Mouse (Mus musculus): ENCODE results near the gene Mettl26. TPM values are rescaled to one million over a fixed set of nuclear protein-coding genes. Genes with fewer than 3 reads are reported as not detected.

Gene Mettl26
- polyA plus RNA-seq (2012; rRNA removed) = 110 and 116 TPM in 2 replicates

DNA sequence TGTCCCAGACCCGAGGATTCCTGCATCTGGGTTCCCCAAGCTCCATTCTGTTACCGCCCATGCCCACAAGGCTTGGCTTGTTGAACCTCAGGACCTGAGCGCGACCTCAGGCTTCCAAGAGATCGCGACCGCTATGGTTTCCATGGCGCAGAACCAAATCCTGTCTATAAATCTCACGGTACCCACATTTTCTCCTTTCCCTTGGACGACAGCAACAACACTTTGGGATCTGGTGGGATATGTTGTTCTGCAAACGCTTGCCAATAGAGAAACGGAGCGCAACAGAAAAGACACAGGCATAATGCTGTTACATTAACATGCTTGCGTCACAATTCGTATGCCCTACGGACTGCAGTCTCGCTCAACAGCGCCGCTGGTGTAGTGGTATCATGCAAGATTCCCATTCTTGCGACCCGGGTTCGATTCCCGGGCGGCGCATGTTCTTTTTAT lies at the start of gene Mettl26:
TSS of gene Mettl26 (plus strand) at position 354 of the 450 bp plus-strand sequence.
- TF ChIP-seq CTCF (IDR thresholded peaks at IDR 0.05; ENCODE audit: borderline replicate concordance, insufficient read depth, low read depth, low read length) = 0 out of 2 replicates have a peak, but pooled peaks have one; percentile 7
- no peak for TF ChIP-seq POLR2A (IDR thresholded peaks at IDR 0.05; ENCODE audit: borderline replicate concordance, insufficient read depth, low read length)
- Histone ChIP-seq H3K27ac (ENCODE audit: insufficient read depth, low read length) (peak within 1 kb of the TSS; percentile 74), H3K27me3 (ENCODE audit: control insufficient read depth, insufficient read depth, low read length) (no peaks in the 10 kb centered on the region), H3K4me3 (replicated peaks; ENCODE audit: insufficient read depth, low read depth, low read length) (peak within 1 kb of the TSS; percentile 96), H3K4me1 (ENCODE audit: control insufficient read depth, insufficient read depth, low read length) (peaks cover 13% of the 10 kb centered on the region)
- WGBS = under 1% methylated on average over 25 of the region's 25 CpGs
- DNase-seq = peak; percentile 87 to 97

DNA sequence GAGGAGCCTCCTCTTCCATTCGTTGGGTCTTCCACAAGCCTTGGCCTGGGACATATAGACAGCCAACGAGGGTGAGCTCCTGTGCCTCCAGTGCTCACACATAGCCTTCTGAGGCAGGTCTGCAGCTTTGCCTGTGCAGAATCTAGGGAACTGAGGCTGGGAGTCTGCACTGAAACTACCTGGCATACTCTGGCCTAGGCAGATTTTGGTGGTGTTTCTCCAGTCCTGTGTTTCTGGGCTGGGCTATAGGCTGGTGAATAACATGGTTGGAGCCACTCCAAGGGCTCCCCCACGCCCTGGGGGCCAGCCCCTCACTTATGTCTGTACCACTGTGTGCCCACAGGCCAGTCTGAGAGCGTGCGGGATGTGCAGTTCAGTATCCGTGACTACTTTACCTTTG lies 49.6 kb upstream of the Mettl26 start:
- H3K27ac ChIP-seq (ENCODE audit: insufficient read depth, low read length) = no peak overlapping the region
- no peak overlapping the region for H3K4me3 ChIP-seq (replicated peaks; ENCODE audit: insufficient read depth, low read depth, low read length)
- peaks cover 17% of the 10 kb centered on the region for H3K4me1 ChIP-seq (ENCODE audit: control insufficient read depth, insufficient read depth, low read length)
- DNase-seq = no peak
- WGBS = 81% methylated on average over 6 of the region's 6 CpGs
- TF ChIP-seq POLR2A (IDR thresholded peaks at IDR 0.05; ENCODE audit: borderline replicate concordance, insufficient read depth, low read length) (no peak), CTCF (IDR thresholded peaks at IDR 0.05; ENCODE audit: borderline replicate concordance, insufficient read depth, low read depth, low read length) (no peak)
- no peaks in the 10 kb centered on the region for H3K27me3 ChIP-seq (ENCODE audit: control insufficient read depth, insufficient read depth, low read length)

DNA sequence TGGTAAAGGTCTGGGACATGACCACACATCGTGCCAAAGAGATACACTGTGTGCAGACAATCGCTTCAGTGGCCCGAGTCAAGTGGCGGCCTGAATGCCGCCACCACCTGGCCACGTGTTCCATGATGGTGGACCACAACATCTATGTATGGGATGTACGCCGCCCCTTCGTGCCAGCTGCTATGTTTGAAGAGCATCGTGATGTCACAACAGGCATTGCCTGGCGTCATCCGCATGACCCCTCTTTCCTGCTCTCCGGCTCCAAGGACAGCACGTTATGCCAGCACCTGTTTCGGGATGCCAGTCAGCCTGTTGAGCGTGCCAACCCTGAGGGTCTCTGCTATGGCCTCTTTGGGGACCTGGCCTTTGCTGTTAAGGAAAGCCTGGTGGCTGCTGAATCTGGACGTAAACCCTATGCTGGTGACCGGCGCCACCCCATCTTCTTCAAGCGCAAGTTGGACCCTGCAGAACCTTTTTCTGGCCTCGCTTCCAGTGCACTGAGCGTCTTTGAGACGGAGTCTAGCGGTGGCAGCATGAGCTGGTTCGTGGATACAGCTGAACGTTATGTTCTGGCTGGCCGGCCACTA lies 48.8 kb upstream of the Mettl26 start:
- Histone ChIP-seq H3K4me3 (replicated peaks; ENCODE audit: insufficient read depth, low read depth, low read length) (no peak overlapping the region), H3K27ac (ENCODE audit: insufficient read depth, low read length) (no peak overlapping the region), H3K4me1 (ENCODE audit: control insufficient read depth, insufficient read depth, low read length) (peaks cover 24% of the 10 kb centered on the region), H3K27me3 (ENCODE audit: control insufficient read depth, insufficient read depth, low read length) (no peaks in the 10 kb centered on the region)
- no peak for TF ChIP-seq CTCF (IDR thresholded peaks at IDR 0.05; ENCODE audit: borderline replicate concordance, insufficient read depth, low read depth, low read length)
- TF ChIP-seq POLR2A (IDR thresholded peaks at IDR 0.05; ENCODE audit: borderline replicate concordance, insufficient read depth, low read length) = no peak
- 90% methylated on average over 27 of the region's 27 CpGs for WGBS
- no peak for DNase-seq

DNA sequence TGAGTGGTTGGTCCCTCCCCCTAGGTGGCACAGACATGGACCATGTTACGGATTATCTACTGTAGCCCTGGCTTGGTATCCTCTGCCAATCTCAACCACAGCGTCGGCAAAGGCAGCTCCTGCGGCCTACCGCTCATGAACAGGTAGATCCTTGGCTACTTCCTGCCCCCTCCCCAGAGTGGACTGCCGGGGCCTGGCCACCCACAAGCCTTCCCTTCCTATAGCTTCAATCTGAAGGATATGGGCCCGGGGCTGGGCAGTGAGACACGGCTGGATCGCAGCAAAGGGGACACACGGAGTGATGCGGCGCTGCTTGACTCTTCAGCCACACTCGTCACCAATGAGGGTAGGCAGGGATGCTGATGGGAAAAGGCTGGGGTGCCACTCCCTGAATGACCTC lies 47.9 kb upstream of the Mettl26 start:
- DNase-seq = no peak
- WGBS = 92% methylated on average over 13 of the region's 13 CpGs
- no peaks in the 10 kb centered on the region for H3K27me3 ChIP-seq (ENCODE audit: control insufficient read depth, insufficient read depth, low read length)
- no peak overlapping the region for H3K4me3 ChIP-seq (replicated peaks; ENCODE audit: insufficient read depth, low read depth, low read length)
- no peak overlapping the region for H3K27ac ChIP-seq (ENCODE audit: insufficient read depth, low read length)
- peaks cover 33% of the 10 kb centered on the region for H3K4me1 ChIP-seq (ENCODE audit: control insufficient read depth, insufficient read depth, low read length)
- no peak for TF ChIP-seq POLR2A (IDR thresholded peaks at IDR 0.05; ENCODE audit: borderline replicate concordance, insufficient read depth, low read length)
- TF ChIP-seq CTCF (IDR thresholded peaks at IDR 0.05; ENCODE audit: borderline replicate concordance, insufficient read depth, low read depth, low read length) = no peak

DNA sequence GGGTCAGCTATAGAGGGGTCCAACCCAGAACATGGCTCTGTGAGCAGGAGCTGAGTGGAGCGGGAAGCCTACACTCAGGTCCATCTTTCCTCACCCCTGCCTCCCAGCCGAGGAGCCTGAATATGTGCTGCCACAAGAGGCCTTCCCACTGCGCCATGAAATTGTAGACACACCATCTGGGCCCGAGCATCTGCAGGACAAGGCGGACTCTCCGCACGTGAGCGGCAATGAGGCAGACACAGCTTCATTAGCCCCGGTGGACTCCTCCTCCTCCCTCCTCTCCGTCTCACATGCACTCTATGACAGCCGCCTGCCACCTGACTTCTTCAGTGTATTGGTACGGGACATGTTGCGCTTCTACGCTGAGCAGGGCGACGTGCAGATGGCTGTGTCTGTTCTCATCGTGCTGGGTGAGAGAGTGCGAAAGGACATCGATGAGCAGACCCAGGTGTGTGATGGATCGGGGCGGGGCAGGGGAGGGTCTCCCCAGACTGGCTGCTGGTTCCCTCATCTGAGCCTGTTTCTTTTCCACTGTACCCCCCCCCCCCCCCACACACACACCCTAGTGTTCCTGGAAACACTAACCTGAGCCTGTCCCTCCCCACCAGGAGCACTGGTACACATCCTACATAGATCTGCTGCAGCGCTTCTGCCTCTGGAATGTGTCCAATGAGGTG lies 47.2 kb upstream of the Mettl26 start:
- TF ChIP-seq POLR2A (IDR thresholded peaks at IDR 0.05; ENCODE audit: borderline replicate concordance, insufficient read depth, low read length) (no peak), CTCF (IDR thresholded peaks at IDR 0.05; ENCODE audit: borderline replicate concordance, insufficient read depth, low read depth, low read length) (no peak)
- no peaks in the 10 kb centered on the region for H3K27me3 ChIP-seq (ENCODE audit: control insufficient read depth, insufficient read depth, low read length)
- no peak overlapping the region for H3K27ac ChIP-seq (ENCODE audit: insufficient read depth, low read length)
- WGBS = 76% methylated on average over 22 of the region's 22 CpGs
- no peak overlapping the region for H3K4me3 ChIP-seq (replicated peaks; ENCODE audit: insufficient read depth, low read depth, low read length)
- no peak for DNase-seq
- H3K4me1 ChIP-seq (ENCODE audit: control insufficient read depth, insufficient read depth, low read length) = peaks cover 33% of the 10 kb centered on the region

DNA sequence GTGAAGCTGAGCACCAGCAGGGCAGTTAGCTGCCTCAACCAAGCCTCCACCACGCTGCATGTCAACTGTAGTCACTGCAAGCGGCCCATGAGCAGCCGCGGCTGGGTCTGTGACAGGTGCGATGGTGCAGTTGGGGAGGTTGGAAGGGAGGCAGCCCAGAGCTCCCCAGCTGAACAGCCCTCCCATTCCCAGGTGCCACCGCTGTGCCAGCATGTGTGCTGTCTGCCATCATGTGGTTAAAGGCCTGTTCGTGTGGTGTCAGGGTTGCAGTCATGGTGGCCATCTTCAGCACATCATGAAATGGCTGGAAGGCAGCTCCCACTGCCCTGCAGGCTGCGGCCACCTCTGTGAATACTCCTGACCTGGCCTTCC lies 46.7 kb upstream of the Mettl26 start:
- H3K27me3 ChIP-seq (ENCODE audit: control insufficient read depth, insufficient read depth, low read length) = no peaks in the 10 kb centered on the region
- DNase-seq = no peak
- WGBS = 66% methylated on average over 8 of the region's 8 CpGs
- peak overlapping the region; percentile 6; the same call in 1 of the 2 replicates for H3K27ac ChIP-seq (ENCODE audit: insufficient read depth, low read length)
- no peak for TF ChIP-seq POLR2A (IDR thresholded peaks at IDR 0.05; ENCODE audit: borderline replicate concordance, insufficient read depth, low read length)
- no peak for TF ChIP-seq CTCF (IDR thresholded peaks at IDR 0.05; ENCODE audit: borderline replicate concordance, insufficient read depth, low read depth, low read length)
- H3K4me3 ChIP-seq (replicated peaks; ENCODE audit: insufficient read depth, low read depth, low read length) = peak overlapping the region; percentile 92
- peaks cover 33% of the 10 kb centered on the region for H3K4me1 ChIP-seq (ENCODE audit: control insufficient read depth, insufficient read depth, low read length)

DNA sequence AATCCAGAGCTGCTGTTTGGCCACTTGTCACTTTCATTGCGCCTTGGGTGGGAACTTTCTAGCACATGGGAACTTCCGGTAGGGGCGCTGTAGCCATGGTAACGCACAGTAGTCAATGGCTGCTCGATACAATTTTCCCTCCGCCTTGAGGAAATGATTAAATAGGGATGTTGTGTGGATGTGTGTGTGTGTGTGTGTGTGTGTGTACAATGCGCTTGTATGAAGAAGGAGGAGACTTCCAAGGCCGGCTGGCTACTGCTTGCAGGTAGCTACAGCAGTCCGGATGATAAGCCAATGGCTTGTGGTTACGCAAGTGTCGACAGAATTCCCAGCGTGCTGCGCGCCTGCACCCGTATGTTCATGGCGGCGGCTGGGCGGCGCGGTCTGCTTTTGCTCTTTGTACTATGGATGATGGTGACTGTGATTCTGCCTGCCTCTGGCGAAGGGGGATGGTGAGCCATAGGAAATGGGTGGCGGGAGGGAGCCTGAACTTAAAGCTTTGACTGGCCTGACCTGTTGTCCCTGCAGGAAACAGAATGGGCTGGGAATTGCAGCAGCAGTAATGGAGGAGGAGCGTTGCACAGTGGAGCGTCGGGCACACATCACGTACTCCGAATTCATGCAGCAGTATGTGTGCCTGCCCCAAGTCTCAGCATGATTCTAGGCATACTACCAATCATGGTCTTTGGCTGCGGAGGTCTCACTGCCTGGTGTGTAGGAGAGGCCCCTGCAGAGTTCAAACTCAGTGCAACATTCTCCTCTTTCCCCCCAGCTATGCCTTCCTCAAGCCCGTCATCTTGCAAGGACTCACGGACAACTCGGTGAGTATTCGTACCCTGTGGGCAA lies 45.9 kb upstream of the Mettl26 start, which contains the start of gene Jmjd8:
TSS of gene Jmjd8 (plus strand) at position 156 of the 846 bp plus-strand sequence.
- peak; percentile 80 for TF ChIP-seq POLR2A (IDR thresholded peaks at IDR 0.05; ENCODE audit: borderline replicate concordance, insufficient read depth, low read length)
- TF ChIP-seq CTCF (IDR thresholded peaks at IDR 0.05; ENCODE audit: borderline replicate concordance, insufficient read depth, low read depth, low read length) = peak; percentile 58; the same call in 1 of the 2 replicates
- Histone ChIP-seq H3K4me1 (ENCODE audit: control insufficient read depth, insufficient read depth, low read length) (peaks cover 33% of the 10 kb centered on the region), H3K27ac (ENCODE audit: insufficient read depth, low read length) (peak within 1 kb of the TSS; percentile 52), H3K27me3 (ENCODE audit: control insufficient read depth, insufficient read depth, low read length) (no peaks in the 10 kb centered on the region), H3K4me3 (replicated peaks; ENCODE audit: insufficient read depth, low read depth, low read length) (peak within 1 kb of the TSS; percentile 92)
- peak; percentile 84 to 85 for DNase-seq
- WGBS = 1% methylated on average over 32 of the region's 32 CpGs

All from cerebellum, adult 2 months (tissue).